In the genomic region with DNA sequence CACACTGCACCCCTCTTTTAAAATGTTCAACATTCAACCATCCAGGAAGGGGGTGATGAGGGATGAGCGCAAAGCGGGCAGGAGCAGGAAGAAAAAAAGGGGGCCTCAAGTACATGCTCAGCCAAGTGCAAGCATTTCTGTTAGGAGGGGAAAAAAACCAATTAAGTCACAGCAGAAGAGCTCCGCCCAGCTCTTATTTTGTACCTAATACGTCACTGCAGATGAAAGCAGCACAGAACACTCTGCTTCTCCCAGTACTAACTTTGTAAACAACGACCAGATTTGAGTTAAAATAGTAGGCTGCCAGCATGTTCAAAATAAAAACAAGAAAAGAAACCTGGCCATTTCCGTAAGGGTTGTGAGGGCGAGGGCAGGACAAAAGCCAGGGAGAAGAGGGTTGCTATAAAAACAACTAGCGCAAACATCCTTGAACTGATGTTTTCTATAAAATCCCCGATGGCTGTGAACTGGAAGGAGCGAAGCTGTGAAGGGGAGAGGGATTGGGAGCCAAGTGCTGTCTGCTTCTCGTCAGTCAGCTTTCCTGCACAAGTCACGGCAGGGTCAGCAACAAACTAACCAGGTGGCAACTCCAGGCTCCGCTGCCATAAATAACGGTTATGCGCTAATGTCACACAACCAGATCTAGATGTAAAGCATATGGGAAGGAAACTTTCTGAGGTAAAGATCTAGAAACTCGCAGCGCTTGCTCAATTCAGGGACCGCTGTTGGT, we compare ENCODE assay signal across 9 mouse cellular contexts. TPM values are rescaled to one million over a fixed set of nuclear protein-coding genes. Genes with fewer than 3 reads are reported as not detected.
DNase-seq lines count a peak whose midpoint lies in the region; ATAC-seq lines count a peak whose summit lies in the region.
"Had no signal": no experiment of that assay in that cellular context is flagged by ENCODE, and none has a peak within 500 bp of the region (broad histone marks: within the 10 kb centered on the region; RNA-seq: fewer than 3 reads in every experiment).

No protein-coding gene starts in this region.

- H3K4me2 ChIP-seq in heart, embryonic 15.5 days: peak overlapping the region; percentile 47

- no peak for DNase-seq in heart, adult 9 months (ENCODE audit: low spot score in 2 of 2)
- DNase-seq in embryo, embryonic 11.5 days (ENCODE audit: low read depth, low spot score): peak; percentile 50
- peak; percentile 88 for DNase-seq in hindlimb bud, embryonic 11.5 days (ENCODE audit: extremely low spot score, low read depth, low spot score)
- DNase-seq in neural tube, embryonic 10.5 days (ENCODE audit: extremely low spot score, low spot score): peak; percentile 57
- DNase-seq in gastrocnemius, postnatal 36 days: no peak
- DNase-seq in right cerebral cortex, postnatal 36 days (ENCODE audit: low spot score in 2 of 2): no peak
- DNase-seq in urinary bladder, postnatal 10 days (ENCODE audit: low spot score): no peak
- DNase-seq: kidney, postnatal 14 days had no signal

- peak overlapping the region; percentile 20; the same call in 1 of the 2 replicates for H3K4me3 ChIP-seq in heart, embryonic 15.5 days

- H3K27me3 ChIP-seq in heart, embryonic 15.5 days: no peaks in the 10 kb centered on the region

- no peaks in the 10 kb centered on the region for H3K36me3 ChIP-seq in heart, embryonic 15.5 days

- WGBS in heart, embryonic 15.5 days: 38% methylated on average over 18 of the region's 18 CpGs

- no peaks in the 10 kb centered on the region for H3K9me3 ChIP-seq in heart, embryonic 15.5 days (replicated peaks)

- peaks cover 15% of the 10 kb centered on the region for H3K4me1 ChIP-seq in heart, embryonic 15.5 days (replicated peaks)

- H3K9ac ChIP-seq in heart, embryonic 15.5 days: 0 out of 2 replicates have a peak overlapping the region, but pooled peaks have one; percentile 4

- intact Hi-C loops in gastrocnemius, postnatal 36 days (cut with DNase I): no loop called here

- no peak for ATAC-seq in heart, embryonic 15.5 days (replicated peaks; ENCODE audit: insufficient number of reproducible peaks, insufficient read depth, low FRiP score, low read depth)

- H3K27ac ChIP-seq in heart, embryonic 15.5 days: peak overlapping the region; percentile 28; the same call in 1 of the 2 replicates

RNA-seq across cellular contexts. Expression of a gene that starts 2.2 kb away (rescaled TPM):
- polyA plus RNA-seq in heart, embryonic 15.5 days (2015; fragmentation: Nextera tagmentation; extraction: Ambion mirVana): 9.8 and 11.4 TPM in 2 replicates
- total RNA-seq in gastrocnemius, postnatal 36 days (2021): 1 to 10 TPM; 2.2 to 2.3 TPM

Comparison
In these comparisons a context has a peak if more than half of its experiments do, and no peak if none do; other contexts are left out.
1. DNase-seq: peak in embryo, embryonic 11.5 days (single experiment), hindlimb bud, embryonic 11.5 days (single experiment) and neural tube, embryonic 10.5 days (single experiment); none in heart, adult 9 months (0 of 2), gastrocnemius, postnatal 36 days (0 of 2), right cerebral cortex, postnatal 36 days (0 of 2) and urinary bladder, postnatal 10 days (single experiment).